Mouse (Mus musculus) 416B (cell line): ENCODE results near the gene Il13ra1.

Experiments used
- DNase-seq: peaks from one replicate; pipeline ENCODE4 v3.0.0; 2011; ENCODE audit warnings: low read depth

Gene Il13ra1

GRCm38 (mm10) chrX:36195736-36196525, 84.0 kb downstream of the Il13ra1 start, which contains the start of gene Zcchc12:
Gene Zcchc12, plus strand, starts transcription at chrX:36195904.
- DNase-seq = no peak

- DNase-seq = peak; percentile 4
Observed at GRCm38 (mm10) chrX:36209554-36209953, 97.6 kb downstream of the Il13ra1 start.

DNA sequence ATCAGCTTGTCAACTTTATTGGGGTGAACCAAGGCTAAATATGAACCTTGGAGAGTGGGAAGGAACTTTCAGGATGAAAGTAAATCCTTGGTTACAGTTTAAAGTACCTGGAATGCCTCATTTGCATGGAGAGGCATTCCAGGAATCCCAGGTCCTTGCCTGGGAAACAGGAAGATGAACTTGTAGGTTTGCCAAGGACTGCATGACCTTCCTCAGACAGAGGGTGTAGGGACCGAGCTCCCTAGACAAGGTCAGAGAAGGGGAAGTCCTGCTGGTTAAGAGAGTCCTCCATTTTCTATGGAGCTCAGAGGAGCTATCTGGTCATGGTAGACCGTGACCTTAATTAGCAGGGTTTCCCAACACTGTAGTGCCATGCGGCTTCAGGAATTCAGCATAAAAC, 99.3 kb downstream of the Il13ra1 start:
- DNase-seq = no peak
